Mouse (Mus musculus) myocyte (in vitro differentiated cells): ENCODE results near the gene Cwc25.

Source experiments
- MAX ChIP-seq: IDR thresholded peaks from one replicate; pipeline ENCODE4 v1.6.1; 2011; ENCODE audit warnings: low read depth, mild to moderate bottlenecking, control low read depth
- MYOG ChIP-seq, 3 experiments: IDR thresholded peaks; one replicate each; pipeline ENCODE4 v1.6.1; 2011; ENCODE audit warnings: control low read depth in 2 of 3, low read depth in 2 of 3, mild to moderate bottlenecking in 2 of 3; ENCODE audit not compliant: insufficient read length in 2 of 3, control insufficient read depth in 1 of 3, insufficient read depth in 1 of 3
- POLR2A ChIP-seq: IDR thresholded peaks from one replicate; pipeline ENCODE4 v1.6.1; 2011; ENCODE audit warnings: low read depth, mild to moderate bottlenecking, control low read depth, moderate library complexity; ENCODE audit not compliant: insufficient read length
- POLR2AphosphoS2 ChIP-seq: IDR thresholded peaks from one replicate; pipeline ENCODE4 v1.6.1; 2011; ENCODE audit warnings: low read depth, control low read depth; ENCODE audit not compliant: insufficient read length
- SRF ChIP-seq: IDR thresholded peaks from one replicate; pipeline ENCODE4 v1.6.1; 2011; ENCODE audit warnings: low read depth; ENCODE audit not compliant: control insufficient read depth, insufficient read length
- TCF12 ChIP-seq: IDR thresholded peaks from one replicate; pipeline ENCODE4 v1.6.1; 2011; ENCODE audit warnings: mild to moderate bottlenecking, control low read depth; ENCODE audit not compliant: poor library complexity, insufficient read depth, severe bottlenecking
- USF1 ChIP-seq: IDR thresholded peaks from one replicate; pipeline ENCODE4 v1.6.1; 2011; ENCODE audit warnings: low read depth, mild to moderate bottlenecking, control low read depth, moderate library complexity

- TF ChIP-seq POLR2A (no peak), MAX (no peak), POLR2AphosphoS2 (no peak), MYOG (IDR thresholded peaks at IDR 0.05; ENCODE audit: control insufficient read depth in 1 of 3, insufficient read depth in 1 of 3, insufficient read length in 2 of 3, low read depth in 2 of 3) (no peak), TCF12 (no peak), SRF (no peak), USF1 (no peak)
Observed at GRCm38 (mm10) chr11:97809235-97810121, 43.1 kb upstream of the Cwc25 start.
